Mouse (Mus musculus): Measurements from ENCODE around the gene Tmprss11b. TPM values are rescaled to one million over a fixed set of nuclear protein-coding genes. Genes with fewer than 3 reads are reported as not detected.
A peak's percentile ranks its signal among the peaks of the same experiment; 100 is the strongest.
"Not testable (repeated sequence)": the region's sequence is repeated elsewhere in the genome, so short reads cannot be mapped to it uniquely, and the experiment has no call there.

Gene Tmprss11b
- not detected in 2 replicates for polyA plus RNA-seq (2014; fragmentation: Nextera tagmentation; extraction: Ambion mirVana)

DNA sequence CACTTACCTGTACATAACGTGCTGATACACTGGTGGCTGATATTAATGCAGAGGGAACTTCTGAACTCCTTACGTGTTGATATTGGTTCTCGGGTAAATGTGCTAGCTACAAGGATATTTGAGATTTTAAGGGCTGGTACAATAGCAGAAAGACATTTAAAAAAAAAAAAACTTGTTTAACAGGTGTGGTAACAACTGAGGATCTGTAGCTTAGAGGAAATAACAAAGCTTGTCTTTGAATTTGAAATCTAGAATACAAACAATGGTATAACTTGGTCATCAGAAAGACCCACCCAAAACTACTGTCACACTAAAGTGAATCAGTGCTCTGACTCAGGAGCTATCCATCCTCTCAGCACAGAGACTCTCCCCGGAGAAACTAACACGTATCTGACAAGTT, at the start of gene Tmprss11b:
TSS of gene Tmprss11b (minus strand) at position 101 of the 400 bp plus-strand sequence.
- Histone ChIP-seq H3K27me3 (replicated peaks; ENCODE audit: control insufficient read depth, insufficient read depth, low read length) (no peaks in the 10 kb centered on the region), H3K4me2 (ENCODE audit: low read length) (no peak within 1 kb of the TSS), H3K4me3 (ENCODE audit: low read depth, low read length) (no peak within 1 kb of the TSS), H3K4me1 (replicated peaks; ENCODE audit: control insufficient read depth, insufficient read depth, low read length) (no peaks in the 10 kb centered on the region), H3K9ac (ENCODE audit: low read length) (no peak within 1 kb of the TSS), H3K36me3 (ENCODE audit: control insufficient read depth, insufficient read depth, low read length) (no peaks in the 10 kb centered on the region), H3K27ac (ENCODE audit: low read depth) (no peak within 1 kb of the TSS), H3K9me3 (ENCODE audit: control insufficient read depth, low read length) (no peaks in the 10 kb centered on the region)
- DNase-seq (ENCODE audit: low spot score) (no peak), ATAC-seq (replicated peaks; ENCODE audit: low FRiP score, low TSS enrichment, low read depth) (no peak)
- 67% methylated on average over 5 of the region's 5 CpGs for WGBS

DNA sequence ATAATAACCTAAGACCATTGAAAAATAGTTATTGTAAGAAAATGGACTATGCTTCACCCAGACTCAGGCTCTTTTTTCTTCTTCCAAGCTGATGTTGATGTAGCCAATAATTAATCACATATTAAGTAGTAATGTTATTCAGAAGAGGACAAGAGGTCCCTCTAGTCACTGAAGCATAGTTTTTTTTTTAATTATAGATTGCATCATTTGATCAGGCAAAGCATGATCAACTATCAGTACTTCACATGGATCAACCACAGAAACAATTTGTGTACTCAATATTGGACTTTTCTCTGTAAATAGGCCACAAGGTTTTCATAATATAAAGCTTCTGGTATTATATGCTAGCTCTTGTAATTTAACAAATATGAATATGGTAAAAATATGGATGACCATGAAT, 48.9 kb upstream of the Tmprss11b start:
- no peak for ATAC-seq (replicated peaks; ENCODE audit: low FRiP score, low TSS enrichment, low read depth)
- Histone ChIP-seq H3K27ac (ENCODE audit: low read depth) (no peak overlapping the region), H3K4me1 (replicated peaks; ENCODE audit: control insufficient read depth, insufficient read depth, low read length) (no peaks in the 10 kb centered on the region), H3K27me3 (replicated peaks; ENCODE audit: control insufficient read depth, insufficient read depth, low read length) (no peaks in the 10 kb centered on the region), H3K36me3 (ENCODE audit: control insufficient read depth, insufficient read depth, low read length) (no peaks in the 10 kb centered on the region), H3K9ac (ENCODE audit: low read length) (no peak overlapping the region), H3K4me2 (ENCODE audit: low read length) (no peak overlapping the region), H3K4me3 (ENCODE audit: low read depth, low read length) (no peak overlapping the region), H3K9me3 (ENCODE audit: control insufficient read depth, low read length) (no peaks in the 10 kb centered on the region)
- no peak for DNase-seq (ENCODE audit: low spot score)

DNA sequence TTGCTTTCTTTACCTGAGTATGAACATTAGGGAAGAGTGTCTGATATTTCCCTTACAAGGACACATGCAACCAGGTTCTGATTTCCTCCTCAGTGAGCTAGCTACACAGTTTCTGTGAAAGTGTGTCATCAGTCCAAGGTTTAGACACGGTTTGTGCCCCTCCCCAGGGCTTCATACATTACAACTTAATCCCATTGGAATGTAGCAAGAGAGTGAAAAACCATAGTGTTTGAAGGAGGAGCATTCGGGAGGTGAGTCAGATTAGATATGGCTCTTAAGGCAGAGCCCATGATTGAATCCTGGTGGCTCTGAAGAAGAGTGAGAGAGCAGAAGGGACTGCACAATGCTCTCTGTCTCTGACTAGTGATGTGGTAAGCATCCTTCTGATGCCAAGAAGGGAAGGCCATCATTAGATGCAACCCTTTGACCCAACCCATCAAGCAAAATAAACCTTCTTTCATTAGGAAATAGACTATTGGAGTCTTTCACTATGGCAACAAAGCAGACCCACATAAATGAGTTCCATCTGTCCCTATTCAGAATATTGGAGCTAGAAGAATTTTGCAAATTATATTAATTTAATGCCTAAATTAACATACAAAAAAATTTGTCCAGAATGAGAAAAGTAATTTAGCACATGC, 46.8 kb upstream of the Tmprss11b start:
- no peaks in the 10 kb centered on the region for H3K36me3 ChIP-seq (ENCODE audit: control insufficient read depth, insufficient read depth, low read length)
- H3K27ac ChIP-seq (ENCODE audit: low read depth), result no peak overlapping the region
- no peak overlapping the region for H3K4me2 ChIP-seq (ENCODE audit: low read length)
- no peaks in the 10 kb centered on the region for H3K9me3 ChIP-seq (ENCODE audit: control insufficient read depth, low read length)
- H3K4me1 ChIP-seq (replicated peaks; ENCODE audit: control insufficient read depth, insufficient read depth, low read length), result no peaks in the 10 kb centered on the region
- ATAC-seq (replicated peaks; ENCODE audit: low FRiP score, low TSS enrichment, low read depth), result no peak
- 46% methylated on average over 2 of the region's 2 CpGs for WGBS
- H3K4me3 ChIP-seq (ENCODE audit: low read depth, low read length), result no peak overlapping the region
- no peak overlapping the region for H3K9ac ChIP-seq (ENCODE audit: low read length)
- H3K27me3 ChIP-seq (replicated peaks; ENCODE audit: control insufficient read depth, insufficient read depth, low read length), result no peaks in the 10 kb centered on the region
- DNase-seq (ENCODE audit: low spot score), result no peak

DNA sequence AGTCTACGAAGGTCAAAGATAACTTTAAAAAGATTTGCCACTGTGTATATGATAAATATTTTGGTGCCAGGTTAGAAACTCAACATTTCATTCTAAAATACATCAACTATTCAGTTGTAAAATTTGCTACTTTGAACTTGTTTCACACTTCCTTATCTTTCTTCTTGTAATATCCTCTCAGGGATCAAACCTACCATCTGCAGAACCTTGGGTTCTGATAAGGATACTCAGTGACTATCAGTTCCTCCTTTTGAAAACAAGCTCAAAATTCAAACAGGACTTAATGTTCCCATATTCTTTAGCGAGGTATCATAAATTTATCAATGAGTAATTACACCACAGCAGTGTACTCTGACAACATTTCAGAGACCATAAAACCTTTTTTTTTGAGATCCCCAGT, 38.8 kb upstream of the Tmprss11b start:
- Histone ChIP-seq H3K4me1 (replicated peaks; ENCODE audit: control insufficient read depth, insufficient read depth, low read length) (no peaks in the 10 kb centered on the region), H3K9me3 (ENCODE audit: control insufficient read depth, low read length) (no peaks in the 10 kb centered on the region), H3K4me3 (ENCODE audit: low read depth, low read length) (no peak overlapping the region), H3K4me2 (ENCODE audit: low read length) (no peak overlapping the region), H3K27me3 (replicated peaks; ENCODE audit: control insufficient read depth, insufficient read depth, low read length) (no peaks in the 10 kb centered on the region), H3K9ac (ENCODE audit: low read length) (no peak overlapping the region), H3K36me3 (ENCODE audit: control insufficient read depth, insufficient read depth, low read length) (no peaks in the 10 kb centered on the region), H3K27ac (ENCODE audit: low read depth) (no peak overlapping the region)
- DNase-seq (ENCODE audit: low spot score), result no peak
- no peak for ATAC-seq (replicated peaks; ENCODE audit: low FRiP score, low TSS enrichment, low read depth)
- 78% methylated on average over 2 of the region's 2 CpGs for WGBS

DNA sequence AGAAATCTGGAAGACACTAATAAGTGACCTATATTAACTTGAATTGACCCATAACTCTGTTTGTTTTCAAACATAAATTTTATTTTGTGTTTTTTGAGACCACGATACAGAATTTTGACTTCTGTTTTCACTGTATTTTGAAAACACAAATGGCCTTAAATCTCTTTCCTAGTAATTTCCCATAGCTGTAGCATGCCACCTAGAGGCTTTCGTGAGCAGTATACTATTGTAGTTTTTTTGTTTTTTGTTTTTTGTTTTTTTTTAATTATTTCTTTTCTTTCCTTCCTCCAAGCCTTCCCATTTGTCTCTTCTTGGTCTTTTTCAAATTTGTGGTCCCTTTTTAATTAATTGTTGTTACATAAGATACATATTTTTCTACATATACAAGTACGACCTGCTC, 28.8 kb upstream of the Tmprss11b start:
- no peaks in the 10 kb centered on the region for H3K27me3 ChIP-seq (replicated peaks; ENCODE audit: control insufficient read depth, insufficient read depth, low read length)
- no peaks in the 10 kb centered on the region for H3K4me1 ChIP-seq (replicated peaks; ENCODE audit: control insufficient read depth, insufficient read depth, low read length)
- H3K4me3 ChIP-seq (ENCODE audit: low read depth, low read length), result no peak overlapping the region
- DNase-seq (ENCODE audit: low spot score) (no peak), ATAC-seq (replicated peaks; ENCODE audit: low FRiP score, low TSS enrichment, low read depth) (no peak)
- H3K36me3 ChIP-seq (ENCODE audit: control insufficient read depth, insufficient read depth, low read length), result no peaks in the 10 kb centered on the region
- WGBS, result 82% methylated on average over 3 of the region's 3 CpGs
- H3K27ac ChIP-seq (ENCODE audit: low read depth), result no peak overlapping the region
- H3K4me2 ChIP-seq (ENCODE audit: low read length), result no peak overlapping the region
- no peak overlapping the region for H3K9ac ChIP-seq (ENCODE audit: low read length)
- no peaks in the 10 kb centered on the region for H3K9me3 ChIP-seq (ENCODE audit: control insufficient read depth, low read length)

DNA sequence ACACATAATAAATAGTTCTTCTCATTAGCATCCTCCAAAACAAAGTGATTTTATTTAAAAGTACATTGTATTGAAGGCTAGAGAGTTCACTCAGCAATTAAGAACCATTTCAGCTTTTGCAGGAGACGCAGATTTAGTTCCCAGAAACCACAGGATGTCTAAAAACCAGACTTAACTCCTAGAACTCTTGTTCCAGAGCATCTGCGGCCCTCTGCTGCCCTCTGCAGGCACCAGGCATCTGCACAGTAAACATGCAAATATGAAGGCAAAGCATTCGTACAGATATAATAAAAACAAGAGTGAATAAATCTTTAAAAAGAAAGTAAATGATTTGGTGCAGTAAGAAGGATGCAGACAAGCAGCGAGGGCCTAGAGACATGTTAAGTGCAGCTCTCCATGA, 8.5 kb upstream of the Tmprss11b start:
- no peaks in the 10 kb centered on the region for H3K36me3 ChIP-seq (ENCODE audit: control insufficient read depth, insufficient read depth, low read length)
- DNase-seq (ENCODE audit: low spot score) (peak; percentile 61), ATAC-seq (replicated peaks; ENCODE audit: low FRiP score, low TSS enrichment, low read depth) (no peak)
- 61% methylated on average over 4 of the region's 4 CpGs for WGBS
- H3K4me1 ChIP-seq (replicated peaks; ENCODE audit: control insufficient read depth, insufficient read depth, low read length), result no peaks in the 10 kb centered on the region
- H3K4me2 ChIP-seq (ENCODE audit: low read length), result no peak overlapping the region
- H3K9ac ChIP-seq (ENCODE audit: low read length), result no peak overlapping the region
- H3K27me3 ChIP-seq (replicated peaks; ENCODE audit: control insufficient read depth, insufficient read depth, low read length), result no peaks in the 10 kb centered on the region
- no peak overlapping the region for H3K27ac ChIP-seq (ENCODE audit: low read depth)
- H3K9me3 ChIP-seq (ENCODE audit: control insufficient read depth, low read length), result no peaks in the 10 kb centered on the region
- H3K4me3 ChIP-seq (ENCODE audit: low read depth, low read length), result no peak overlapping the region

DNA sequence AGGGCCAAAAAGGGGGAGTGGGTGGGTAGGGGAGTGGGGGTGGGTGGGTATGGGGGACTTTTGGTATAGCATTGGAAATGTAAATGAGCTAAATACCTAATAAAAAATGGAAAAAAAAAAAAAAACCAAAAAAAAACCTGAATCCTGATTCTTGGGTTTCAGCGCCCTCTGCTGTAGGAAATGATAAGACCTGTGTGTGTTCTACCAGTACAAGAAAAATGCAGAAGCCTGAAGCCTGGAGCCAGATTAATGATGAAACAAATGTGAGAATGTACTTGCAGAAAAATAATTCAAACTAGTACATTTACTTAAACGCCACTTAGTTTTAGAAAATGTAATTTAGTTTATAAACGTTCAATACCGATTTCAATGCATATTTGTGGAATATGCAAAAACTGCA, 27.0 kb downstream of the Tmprss11b start:
- H3K9me3 ChIP-seq (ENCODE audit: control insufficient read depth, low read length); H3K4me2 ChIP-seq (ENCODE audit: low read length); H3K4me3 ChIP-seq (ENCODE audit: low read depth, low read length); DNase-seq (ENCODE audit: low spot score); H3K27ac ChIP-seq (ENCODE audit: low read depth); ATAC-seq (replicated peaks; ENCODE audit: low FRiP score, low TSS enrichment, low read depth); H3K4me1 ChIP-seq (replicated peaks; ENCODE audit: control insufficient read depth, insufficient read depth, low read length); H3K36me3 ChIP-seq (ENCODE audit: control insufficient read depth, insufficient read depth, low read length); H3K27me3 ChIP-seq (replicated peaks; ENCODE audit: control insufficient read depth, insufficient read depth, low read length); H3K9ac ChIP-seq (ENCODE audit: low read length): not testable (repeated sequence)
- WGBS, result 29% methylated on average over 4 of the region's 4 CpGs

DNA sequence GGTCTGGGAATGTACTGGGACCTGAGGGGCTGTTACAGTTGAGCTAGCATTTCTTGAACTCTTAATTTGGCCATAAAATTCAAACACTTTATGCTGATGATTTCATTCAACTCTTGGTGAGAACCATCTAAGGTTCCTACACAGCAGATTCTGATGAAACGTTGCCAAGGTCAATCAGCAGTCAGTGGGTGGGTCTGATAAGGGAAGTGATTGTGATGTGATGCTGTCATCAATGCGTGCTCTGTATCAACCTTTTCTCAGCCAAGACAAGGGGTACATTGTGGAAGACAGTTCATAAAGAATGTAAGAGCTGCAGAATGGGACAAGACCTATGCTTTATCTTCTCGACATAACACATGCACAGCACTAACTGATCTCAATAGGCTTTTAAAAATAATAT, 35.4 kb downstream of the Tmprss11b start:
- 55% methylated on average over 3 of the region's 3 CpGs for WGBS
- no peak overlapping the region for H3K4me3 ChIP-seq (ENCODE audit: low read depth, low read length)
- H3K9ac ChIP-seq (ENCODE audit: low read length), result no peak overlapping the region
- no peak for DNase-seq (ENCODE audit: low spot score)
- no peak overlapping the region for H3K4me2 ChIP-seq (ENCODE audit: low read length)
- no peaks in the 10 kb centered on the region for H3K36me3 ChIP-seq (ENCODE audit: control insufficient read depth, insufficient read depth, low read length)
- no peak overlapping the region for H3K27ac ChIP-seq (ENCODE audit: low read depth)
- H3K4me1 ChIP-seq (replicated peaks; ENCODE audit: control insufficient read depth, insufficient read depth, low read length), result no peaks in the 10 kb centered on the region
- no peaks in the 10 kb centered on the region for H3K9me3 ChIP-seq (ENCODE audit: control insufficient read depth, low read length)
- ATAC-seq (replicated peaks; ENCODE audit: low FRiP score, low TSS enrichment, low read depth), result no peak
- H3K27me3 ChIP-seq (replicated peaks; ENCODE audit: control insufficient read depth, insufficient read depth, low read length), result no peaks in the 10 kb centered on the region

DNA sequence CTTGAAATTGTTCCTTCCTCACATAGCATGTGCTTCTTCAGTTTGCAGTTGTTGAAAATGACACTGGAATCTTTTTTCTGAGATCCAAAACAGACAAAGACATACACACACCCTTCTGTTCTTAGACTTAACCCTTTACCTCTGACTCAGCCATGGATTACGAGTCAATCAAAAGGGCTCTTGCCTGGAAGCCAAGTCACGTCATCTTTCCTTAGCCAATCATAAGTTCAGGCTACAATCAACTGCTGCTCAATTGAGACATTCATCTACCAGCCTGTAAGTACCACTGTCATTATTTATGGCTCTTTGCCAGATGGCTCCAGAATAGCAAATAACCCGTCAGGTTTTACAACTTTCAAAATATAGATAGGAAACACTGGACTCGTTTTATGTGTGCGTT, 43.8 kb downstream of the Tmprss11b start, which contains the start of gene Tmprss11f:
TSS of gene Tmprss11f (minus strand) at position 101 of the 400 bp plus-strand sequence.
- Histone ChIP-seq H3K4me3 (ENCODE audit: low read depth, low read length) (no peak within 1 kb of the TSS), H3K27me3 (replicated peaks; ENCODE audit: control insufficient read depth, insufficient read depth, low read length) (no peaks in the 10 kb centered on the region), H3K4me2 (ENCODE audit: low read length) (no peak within 1 kb of the TSS), H3K27ac (ENCODE audit: low read depth) (no peak within 1 kb of the TSS), H3K9me3 (ENCODE audit: control insufficient read depth, low read length) (no peaks in the 10 kb centered on the region), H3K9ac (ENCODE audit: low read length) (no peak within 1 kb of the TSS), H3K4me1 (replicated peaks; ENCODE audit: control insufficient read depth, insufficient read depth, low read length) (no peaks in the 10 kb centered on the region), H3K36me3 (ENCODE audit: control insufficient read depth, insufficient read depth, low read length) (no peaks in the 10 kb centered on the region)
- 59% methylated on average over 5 of the region's 5 CpGs for WGBS
- no peak; the same call in 1 of the 2 replicates for ATAC-seq (replicated peaks; ENCODE audit: low FRiP score, low TSS enrichment, low read depth)
- DNase-seq (ENCODE audit: low spot score), result no peak

Measured in intestine, embryonic 14.5 days (tissue).